Mouse (Mus musculus): ENCODE measurements at regions not wholly inside any gene's neighbourhood (a gene's known extent, or its start where the extent isn't known, plus 50 kb on each side); places are given as distances from the start of the nearest gene placed in this dataset.

GRCm38 (mm10) chr1:186880391-186880790, 86.8 kb upstream of the D1Pas1 start:
- Histone ChIP-seq H3K27ac (ENCODE audit: low read depth, low read length) (no peak overlapping the region), H3K4me1 (replicated peaks; ENCODE audit: control insufficient read depth, insufficient read depth, low read length) (no peaks in the 10 kb centered on the region), H3K4me2 (no peak overlapping the region), H3K4me3 (ENCODE audit: low read depth, low read length) (no peak overlapping the region), H3K9ac (ENCODE audit: low read depth, low read length) (no peak overlapping the region), H3K27me3 (replicated peaks; ENCODE audit: control insufficient read depth, insufficient read depth, low read length) (no peaks in the 10 kb centered on the region), H3K9me3 (ENCODE audit: control insufficient read depth, low read length) (no peaks in the 10 kb centered on the region), H3K36me3 (ENCODE audit: control insufficient read depth, insufficient read depth, low read length) (no peaks in the 10 kb centered on the region)
- 70% methylated on average over 2 of the region's 2 CpGs for WGBS
- ATAC-seq (replicated peaks; ENCODE audit: low FRiP score) = no peak
- DNase-seq (ENCODE audit: low spot score) = no peak

GRCm38 (mm10) chr1:186860608-186861444, 106.4 kb upstream of the D1Pas1 start:
- no peak overlapping the region for H3K4me2 ChIP-seq
- H3K4me3 ChIP-seq (ENCODE audit: low read depth, low read length) = no peak overlapping the region
- no peaks in the 10 kb centered on the region for H3K9me3 ChIP-seq (ENCODE audit: control insufficient read depth, low read length)
- H3K36me3 ChIP-seq (ENCODE audit: control insufficient read depth, insufficient read depth, low read length) = no peaks in the 10 kb centered on the region
- H3K27me3 ChIP-seq (replicated peaks; ENCODE audit: control insufficient read depth, insufficient read depth, low read length) = no peaks in the 10 kb centered on the region
- DNase-seq (ENCODE audit: low spot score) (no peak), ATAC-seq (replicated peaks; ENCODE audit: low FRiP score) (no peak)
- no peak overlapping the region for H3K9ac ChIP-seq (ENCODE audit: low read depth, low read length)
- H3K27ac ChIP-seq (ENCODE audit: low read depth, low read length) = no peak overlapping the region
- 83% methylated on average over 10 of the region's 10 CpGs for WGBS
- H3K4me1 ChIP-seq (replicated peaks; ENCODE audit: control insufficient read depth, insufficient read depth, low read length) = no peaks in the 10 kb centered on the region

GRCm38 (mm10) chr1:186858285-186858684, 108.9 kb upstream of the D1Pas1 start:
- DNase-seq (ENCODE audit: low spot score) (no peak), ATAC-seq (replicated peaks; ENCODE audit: low FRiP score) (no peak)
- H3K4me3 ChIP-seq (ENCODE audit: low read depth, low read length) = no peak overlapping the region
- no peak overlapping the region for H3K9ac ChIP-seq (ENCODE audit: low read depth, low read length)
- H3K36me3 ChIP-seq (ENCODE audit: control insufficient read depth, insufficient read depth, low read length) = no peaks in the 10 kb centered on the region
- H3K4me2 ChIP-seq = no peak overlapping the region
- H3K4me1 ChIP-seq (replicated peaks; ENCODE audit: control insufficient read depth, insufficient read depth, low read length) = no peaks in the 10 kb centered on the region
- 89% methylated on average over 21 of the region's 21 CpGs for WGBS
- H3K9me3 ChIP-seq (ENCODE audit: control insufficient read depth, low read length) = no peaks in the 10 kb centered on the region
- no peak overlapping the region for H3K27ac ChIP-seq (ENCODE audit: low read depth, low read length)
- H3K27me3 ChIP-seq (replicated peaks; ENCODE audit: control insufficient read depth, insufficient read depth, low read length) = no peaks in the 10 kb centered on the region

- no peak for DNase-seq (ENCODE audit: low spot score)
- no peak overlapping the region for H3K9ac ChIP-seq (ENCODE audit: low read depth, low read length)
- H3K36me3 ChIP-seq (ENCODE audit: control insufficient read depth, insufficient read depth, low read length) = no peaks in the 10 kb centered on the region
- no peaks in the 10 kb centered on the region for H3K9me3 ChIP-seq (ENCODE audit: control insufficient read depth, low read length)
- no peak overlapping the region for H3K4me3 ChIP-seq (ENCODE audit: low read depth, low read length)
- H3K27ac ChIP-seq (ENCODE audit: low read depth, low read length) = no peak overlapping the region
- no peaks in the 10 kb centered on the region for H3K4me1 ChIP-seq (replicated peaks; ENCODE audit: control insufficient read depth, insufficient read depth, low read length)
- peak; percentile 51; the same call in 1 of the 2 replicates for ATAC-seq (replicated peaks; ENCODE audit: low FRiP score)
- H3K27me3 ChIP-seq (replicated peaks; ENCODE audit: control insufficient read depth, insufficient read depth, low read length) = no peaks in the 10 kb centered on the region
- WGBS = 27% methylated on average over 3 of the region's 3 CpGs
- no peak overlapping the region for H3K4me2 ChIP-seq
Measured at GRCm38 (mm10) chr1:186855474-186856036, 106.4 kb upstream of the Rrp15 start.

- H3K4me2 ChIP-seq = no peak overlapping the region
- H3K36me3 ChIP-seq (ENCODE audit: control insufficient read depth, insufficient read depth, low read length) = no peaks in the 10 kb centered on the region
- no peak overlapping the region for H3K4me3 ChIP-seq (ENCODE audit: low read depth, low read length)
- no peak overlapping the region for H3K27ac ChIP-seq (ENCODE audit: low read depth, low read length)
- 80% methylated on average over 7 of the region's 7 CpGs for WGBS
- ATAC-seq (replicated peaks; ENCODE audit: low FRiP score) (no peak), DNase-seq (ENCODE audit: low spot score) (no peak)
- H3K9ac ChIP-seq (ENCODE audit: low read depth, low read length) = no peak overlapping the region
- no peaks in the 10 kb centered on the region for H3K4me1 ChIP-seq (replicated peaks; ENCODE audit: control insufficient read depth, insufficient read depth, low read length)
- no peaks in the 10 kb centered on the region for H3K9me3 ChIP-seq (ENCODE audit: control insufficient read depth, low read length)
- H3K27me3 ChIP-seq (replicated peaks; ENCODE audit: control insufficient read depth, insufficient read depth, low read length) = no peaks in the 10 kb centered on the region
Measured at GRCm38 (mm10) chr1:186845256-186845655, 96.1 kb upstream of the Rrp15 start.

GRCm38 (mm10) chr1:186833896-186834800, 85.0 kb upstream of the Rrp15 start:
- Histone ChIP-seq H3K9ac (ENCODE audit: low read depth, low read length) (no peak overlapping the region), H3K4me3 (ENCODE audit: low read depth, low read length) (peak overlapping the region; percentile 41)
- under 1% methylated on average over 43 of the region's 43 CpGs for WGBS

GRCm38 (mm10) chr1:186833441-186833895, 84.3 kb upstream of the Rrp15 start:
- 4% methylated on average over 17 of the region's 17 CpGs for WGBS
- Histone ChIP-seq H3K27ac (ENCODE audit: low read depth, low read length) (no peak overlapping the region), H3K4me1 (replicated peaks; ENCODE audit: control insufficient read depth, insufficient read depth, low read length) (0 out of 2 replicates have a peak, but pooled peaks cover 3% of the 10 kb centered on the region), H3K9ac (ENCODE audit: low read depth, low read length) (no peak overlapping the region), H3K9me3 (ENCODE audit: control insufficient read depth, low read length) (no peaks in the 10 kb centered on the region), H3K36me3 (ENCODE audit: control insufficient read depth, insufficient read depth, low read length) (no peaks in the 10 kb centered on the region), H3K4me2 (peak overlapping the region; percentile 78), H3K27me3 (replicated peaks; ENCODE audit: control insufficient read depth, insufficient read depth, low read length) (peaks cover 22% of the 10 kb centered on the region), H3K4me3 (ENCODE audit: low read depth, low read length) (0 out of 2 replicates have a peak overlapping the region, but pooled peaks have one; percentile 41)
- DNase-seq (ENCODE audit: low spot score) = peak; percentile 37
- no peak for ATAC-seq (replicated peaks; ENCODE audit: low FRiP score)

More at GRCm38 (mm10) chr1:186833896-186834800, 85.0 kb upstream of the Rrp15 start:
- Histone ChIP-seq H3K27ac (ENCODE audit: low read depth, low read length) (no peak overlapping the region), H3K27me3 (replicated peaks; ENCODE audit: control insufficient read depth, insufficient read depth, low read length) (peaks cover 22% of the 10 kb centered on the region), H3K9me3 (ENCODE audit: control insufficient read depth, low read length) (no peaks in the 10 kb centered on the region), H3K4me2 (peak overlapping the region; percentile 78), H3K4me1 (replicated peaks; ENCODE audit: control insufficient read depth, insufficient read depth, low read length) (0 out of 2 replicates have a peak, but pooled peaks cover 3% of the 10 kb centered on the region), H3K36me3 (ENCODE audit: control insufficient read depth, insufficient read depth, low read length) (no peaks in the 10 kb centered on the region)
- ATAC-seq (replicated peaks; ENCODE audit: low FRiP score) (peak; percentile 26; the same call in 1 of the 2 replicates), DNase-seq (ENCODE audit: low spot score) (peak; percentile 54)

GRCm38 (mm10) chr1:186827773-186828172, 78.6 kb upstream of the Rrp15 start:
- no peak for ATAC-seq (replicated peaks; ENCODE audit: low FRiP score)
- no peaks in the 10 kb centered on the region for H3K9me3 ChIP-seq (ENCODE audit: control insufficient read depth, low read length)
- H3K9ac ChIP-seq (ENCODE audit: low read depth, low read length) = no peak overlapping the region
- H3K4me2 ChIP-seq = no peak overlapping the region
- H3K4me3 ChIP-seq (ENCODE audit: low read depth, low read length) = no peak overlapping the region
- no peak for DNase-seq (ENCODE audit: low spot score)
- WGBS = 25% methylated on average over 3 of the region's 3 CpGs
- peaks cover 5% of the 10 kb centered on the region; the same call in 1 of the 2 replicates for H3K27me3 ChIP-seq (replicated peaks; ENCODE audit: control insufficient read depth, insufficient read depth, low read length)
- H3K36me3 ChIP-seq (ENCODE audit: control insufficient read depth, insufficient read depth, low read length) = no peaks in the 10 kb centered on the region
- no peaks in the 10 kb centered on the region for H3K4me1 ChIP-seq (replicated peaks; ENCODE audit: control insufficient read depth, insufficient read depth, low read length)
- no peak overlapping the region for H3K27ac ChIP-seq (ENCODE audit: low read depth, low read length)
